Mouse (Mus musculus) limb, embryonic 13.5 days (tissue): ENCODE data around the gene Pyroxd1. TPM values are rescaled to one million over a fixed set of nuclear protein-coding genes. Genes with fewer than 3 reads are reported as not detected.

Source experiments
- polyA plus RNA-seq: library from polyadenylated mRNA; unstranded; fragments of >200 nt; fragmentation: Nextera tagmentation; extraction: Ambion mirVana; gene quantifications from 2 replicates; pipeline ENCODE4 v1.2.1, GENCODE M21; 2015

Pyroxd1 gene
- polyA plus RNA-seq, 1 experiment from 2014 or later = 17.6 TPM

Other genes with a start within 250 kb of the Pyroxd1 start
- gene Slco1a6, start 137.1 kb upstream of the Pyroxd1 start, polyA plus RNA-seq = not detected in 2 replicates
- not detected in 2 replicates for gene Iapp, start 47.2 kb upstream of the Pyroxd1 start, polyA plus RNA-seq
- gene Slco1a5, start 22.7 kb upstream of the Pyroxd1 start, polyA plus RNA-seq = not detected in 2 replicates
- gene Recql, start 41.4 kb downstream of the Pyroxd1 start, polyA plus RNA-seq = 28.0 and 30.5 TPM in 2 replicates
- 144 TPM in 2 replicates for gene Golt1b, start 41.6 kb downstream of the Pyroxd1 start, polyA plus RNA-seq
- 0.65 and 1.0 TPM in 2 replicates for gene Spx, start 67.8 kb downstream of the Pyroxd1 start, polyA plus RNA-seq
- gene Gys2, start 127.5 kb downstream of the Pyroxd1 start, polyA plus RNA-seq = 0.14 TPM in 1 of 2 replicates, not detected in the other
- 361 and 383 TPM in 2 replicates for gene Ldhb, start 162.3 kb downstream of the Pyroxd1 start, polyA plus RNA-seq
- 4.5 and 5.9 TPM in 2 replicates for gene Kcnj8, start 226.0 kb downstream of the Pyroxd1 start, polyA plus RNA-seq